Mouse (Mus musculus) heart, postnatal 0 days (tissue): ENCODE results near the gene Bcl9. TPM values are rescaled to one million over a fixed set of nuclear protein-coding genes. Genes with fewer than 3 reads are reported as not detected.

Experiments used
- ATAC-seq: fragments of 200-750 bp; cut with Nextera tagmentation; 2 replicates; pipeline ENCODE4 v1.8.0; 2017; ENCODE audit warnings: low read depth, moderate number of reproducible peaks, moderate library complexity; ENCODE audit not compliant: insufficient read depth
- DNase-seq: peaks from one replicate; pipeline ENCODE4 v3.0.0-alpha.2; 2016; ENCODE audit warnings: low spot score
- H3K27ac ChIP-seq: fragments of 300-500 bp; sonication (generic); 2 replicates; pipeline ENCODE4 v1.5.1; 2014; ENCODE audit warnings: low read depth, mild to moderate bottlenecking
- H3K27me3 ChIP-seq: fragments of 300-500 bp; sonication (generic); 2 replicates; pipeline ENCODE4 v1.6.1; 2014; ENCODE audit warnings: low read length, mixed read lengths; ENCODE audit not compliant: control insufficient read depth, insufficient read depth
- H3K36me3 ChIP-seq: fragments of 300-500 bp; sonication (generic); replicated peaks from 2 replicates; pipeline ENCODE4 v1.6.1; 2014; ENCODE audit warnings: low read length, mixed read lengths; ENCODE audit not compliant: control insufficient read depth, insufficient read depth
- H3K4me1 ChIP-seq: fragments of 300-500 bp; sonication (generic); 2 replicates; pipeline ENCODE4 v1.6.1; 2014; ENCODE audit warnings: antibody characterized with exemption; ENCODE audit not compliant: control insufficient read depth, insufficient read depth
- H3K4me2 ChIP-seq: fragments of 300-500 bp; sonication (generic); 2 replicates; pipeline ENCODE4 v1.6.1; 2014; ENCODE audit warnings: low read depth, mild to moderate bottlenecking, low read length, moderate library complexity
- H3K4me3 ChIP-seq: fragments of 300-500 bp; sonication (generic); 2 replicates; pipeline ENCODE4 v1.5.1; 2014; ENCODE audit warnings: low read depth, low read length
- H3K9ac ChIP-seq: fragments of 300-500 bp; sonication (generic); replicated peaks from 2 replicates; pipeline ENCODE4 v1.6.1; 2014; ENCODE audit warnings: low read depth, low read length, mixed read lengths
- H3K9me3 ChIP-seq: fragments of 300-500 bp; sonication (generic); replicated peaks from 2 replicates; pipeline ENCODE4 v1.6.1; 2016; ENCODE audit warnings: low read length; ENCODE audit not compliant: control insufficient read depth
- CTCF ChIP-seq: IDR thresholded peaks from 2 replicates; pipeline ENCODE4 v1.5.1; 2016; ENCODE audit warnings: antibody characterized with exemption, control low read depth, low read depth
- EP300 ChIP-seq: IDR thresholded peaks from 2 replicates; pipeline ENCODE4 v1.6.1; 2016; ENCODE audit warnings: antibody characterized with exemption, low read depth
- WGBS: fragments of 180-500 bp; shearing (Covaris S2); extraction: QIAGEN DNeasy Blood & Tissue Kit; methylation state at CpG from one replicate; pipeline ENCODE4 v1.1.7; 2014; 5-methylcytosine and 5-hydroxymethylcytosine counted together
- polyA plus RNA-seq: library from polyadenylated mRNA; unstranded; fragments of >200 nt; fragmentation: Nextera tagmentation; extraction: Ambion mirVana; gene quantifications from 2 replicates; pipeline ENCODE4 v1.2.1, GENCODE M21; 2015
- total RNA-seq: library from RNA; depleted of rRNA; stranded (reverse); fragments of >200 nt; gene quantifications from 2 replicates; pipeline ENCODE4 v1.2.3, GENCODE M21; 2014; ENCODE audit warnings: low replicate concordance

The Bcl9 gene
- total and polyA plus RNA-seq, 2 experiments from 2014 or later: 15.7 to 22.7 TPM

GRCm38 (mm10) chr3:97185098-97185860 lies 112.4 kb downstream of the Bcl9 start:
- Histone ChIP-seq H3K27me3 (0 out of 2 replicates have a peak, but pooled peaks cover 10% of the 10 kb centered on the region), H3K27ac (no peak overlapping the region), H3K9me3 (no peaks in the 10 kb centered on the region), H3K9ac (no peak overlapping the region), H3K36me3 (no peaks in the 10 kb centered on the region), H3K4me2 (no peak overlapping the region), H3K4me1 (no peaks in the 10 kb centered on the region), H3K4me3 (no peak overlapping the region)
- 33% methylated on average over 10 of the region's 10 CpGs for WGBS
- peak; percentile 75 for DNase-seq
- peak; percentile 92 for TF ChIP-seq CTCF
- no peak for TF ChIP-seq EP300
- no peak for ATAC-seq

- Histone ChIP-seq H3K4me3 (no peak overlapping the region), H3K4me2 (no peak overlapping the region), H3K27me3 (0 out of 2 replicates have a peak, but pooled peaks cover 10% of the 10 kb centered on the region), H3K4me1 (no peaks in the 10 kb centered on the region), H3K9ac (no peak overlapping the region), H3K27ac (no peak overlapping the region), H3K9me3 (no peaks in the 10 kb centered on the region), H3K36me3 (no peaks in the 10 kb centered on the region)
- WGBS: 37% methylated on average over 3 of the region's 3 CpGs
- DNase-seq: no peak
- peak; percentile 49 for TF ChIP-seq CTCF
- TF ChIP-seq EP300: no peak
- ATAC-seq: no peak
Observed at GRCm38 (mm10) chr3:97183810-97184209, 113.9 kb downstream of the Bcl9 start.

GRCm38 (mm10) chr3:97180527-97180926 lies 117.2 kb downstream of the Bcl9 start:
- no peak overlapping the region for H3K9ac ChIP-seq
- DNase-seq (no peak), ATAC-seq (no peak)
- H3K36me3 ChIP-seq: 0 out of 2 replicates have a peak, but pooled peaks cover 15% of the 10 kb centered on the region
- H3K4me2 ChIP-seq: no peak overlapping the region; the same call in 1 of the 2 replicates
- WGBS: 55% methylated on average over 6 of the region's 6 CpGs
- 0 out of 2 replicates have a peak, but pooled peaks cover 10% of the 10 kb centered on the region for H3K27me3 ChIP-seq
- H3K4me1 ChIP-seq: no peaks in the 10 kb centered on the region
- no peak overlapping the region for H3K4me3 ChIP-seq
- H3K9me3 ChIP-seq: no peaks in the 10 kb centered on the region
- TF ChIP-seq EP300 (no peak), CTCF (no peak)
- no peak overlapping the region for H3K27ac ChIP-seq

DNA sequence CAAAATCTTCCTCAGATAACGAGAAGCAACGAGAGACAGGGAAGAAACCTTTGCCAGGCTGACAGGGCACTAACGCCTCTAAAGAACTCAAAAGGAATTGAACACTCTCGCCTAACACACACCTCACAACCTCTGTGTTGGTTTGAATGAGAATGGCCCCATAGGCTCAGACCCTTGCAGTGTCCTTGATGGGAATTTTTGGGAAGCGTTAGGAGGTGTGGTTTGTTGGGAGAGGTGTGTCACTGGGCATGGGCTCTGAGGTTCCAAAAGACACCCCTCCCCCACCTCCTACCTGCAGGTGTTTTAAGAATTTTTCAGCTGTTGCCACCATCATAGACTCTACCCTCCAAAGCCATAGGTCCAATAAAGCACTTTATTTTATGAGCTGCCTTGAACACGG lies 118.8 kb downstream of the Bcl9 start:
- ATAC-seq (no peak), DNase-seq (no peak)
- Histone ChIP-seq H3K4me2 (no peak overlapping the region), H3K9ac (no peak overlapping the region), H3K36me3 (0 out of 2 replicates have a peak, but pooled peaks cover 20% of the 10 kb centered on the region), H3K9me3 (no peaks in the 10 kb centered on the region), H3K27me3 (no peaks in the 10 kb centered on the region), H3K4me1 (no peaks in the 10 kb centered on the region), H3K4me3 (no peak overlapping the region), H3K27ac (no peak overlapping the region)
- 69% methylated on average over 6 of the region's 6 CpGs for WGBS
- TF ChIP-seq EP300 (no peak), CTCF (no peak)

DNA sequence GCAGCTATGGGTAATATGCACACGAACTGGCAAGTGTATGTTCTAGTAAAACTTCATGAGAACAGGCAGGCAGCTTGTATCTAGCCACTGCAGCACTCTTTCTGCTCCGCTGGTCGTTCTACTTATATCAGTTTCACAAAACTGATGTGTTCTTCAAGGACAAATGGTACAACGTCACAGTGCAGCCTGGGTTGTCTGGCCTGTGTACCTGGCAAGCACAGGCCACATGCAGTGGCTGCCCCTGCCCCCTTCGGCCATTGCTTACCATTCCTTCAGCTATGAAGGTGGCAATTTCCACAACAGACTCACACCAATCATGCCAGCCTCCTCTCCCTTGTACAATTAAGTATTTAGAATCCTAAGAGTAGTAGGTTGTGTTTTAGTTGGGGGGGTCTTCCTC lies 125.1 kb downstream of the Bcl9 start:
- Histone ChIP-seq H3K36me3 (0 out of 2 replicates have a peak, but pooled peaks cover 20% of the 10 kb centered on the region), H3K4me1 (no peaks in the 10 kb centered on the region), H3K4me2 (no peak overlapping the region), H3K27ac (no peak overlapping the region), H3K9ac (no peak overlapping the region), H3K27me3 (no peaks in the 10 kb centered on the region), H3K9me3 (no peaks in the 10 kb centered on the region), H3K4me3 (no peak overlapping the region)
- DNase-seq (no peak), ATAC-seq (no peak)
- TF ChIP-seq CTCF (no peak), EP300 (no peak)
- 75% methylated on average over 5 of the region's 5 CpGs for WGBS

DNA sequence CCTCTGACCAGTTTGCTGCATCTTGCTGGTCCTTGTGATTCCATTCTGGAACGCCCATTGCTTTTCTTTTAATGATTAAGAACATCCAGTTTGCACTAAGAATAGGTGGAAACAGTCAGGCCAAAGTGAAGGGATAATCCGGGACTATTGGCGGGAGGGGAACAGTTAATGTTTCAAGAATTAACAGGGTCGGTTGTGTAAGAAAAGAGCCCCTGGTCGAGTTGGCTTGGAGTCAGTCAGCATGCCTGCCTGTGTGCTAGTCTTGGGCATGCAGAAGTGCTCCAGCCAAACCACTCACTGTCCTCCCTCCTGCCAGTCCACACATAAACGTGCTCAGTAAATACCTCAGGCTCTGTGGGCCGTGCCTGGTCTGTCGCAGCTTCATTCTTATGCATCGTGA lies 125.5 kb downstream of the Bcl9 start:
- no peak overlapping the region for H3K27ac ChIP-seq
- 0 out of 2 replicates have a peak, but pooled peaks cover 19% of the 10 kb centered on the region for H3K36me3 ChIP-seq
- 71% methylated on average over 9 of the region's 9 CpGs for WGBS
- H3K4me1 ChIP-seq: no peaks in the 10 kb centered on the region
- ATAC-seq: no peak
- no peak for TF ChIP-seq CTCF
- TF ChIP-seq EP300: no peak
- no peak for DNase-seq
- H3K9ac ChIP-seq: no peak overlapping the region
- H3K9me3 ChIP-seq: no peaks in the 10 kb centered on the region
- no peak overlapping the region for H3K4me3 ChIP-seq
- no peaks in the 10 kb centered on the region for H3K27me3 ChIP-seq
- no peak overlapping the region for H3K4me2 ChIP-seq
